Mouse (Mus musculus) hematopoietic stem cell, adult 5-6 weeks (primary cell): ENCODE measurements around the gene Usp47. TPM values are rescaled to one million over a fixed set of nuclear protein-coding genes. Genes with fewer than 3 reads are reported as not detected.

ENCODE experiments used
- ATAC-seq, 2 experiments: fragments of 125-278 bp in 1 of 2; replicated peaks in 1 of 2; 2 replicates each; pipeline ENCODE4 v1.8.0; 2016 to 2017; ENCODE audit warnings: inconsistent platforms in 2 of 2, mild to moderate bottlenecking in 2 of 2, moderate number of reproducible peaks in 2 of 2, low read depth in 1 of 2, moderate TSS enrichment in 1 of 2; ENCODE audit not compliant: low FRiP score in 2 of 2, poor library complexity in 2 of 2, severe bottlenecking in 2 of 2, insufficient read depth in 1 of 2, low TSS enrichment in 1 of 2
- total RNA-seq: library from RNA; stranded (forward); fragments of 172-1452, 232-1000 nt; gene quantifications from 2 replicates; pipeline ENCODE4 v1.2.3, GENCODE M21; 2017

The Usp47 gene
- total RNA-seq, 1 experiment from 2014 or later, result 122 TPM

DNA sequence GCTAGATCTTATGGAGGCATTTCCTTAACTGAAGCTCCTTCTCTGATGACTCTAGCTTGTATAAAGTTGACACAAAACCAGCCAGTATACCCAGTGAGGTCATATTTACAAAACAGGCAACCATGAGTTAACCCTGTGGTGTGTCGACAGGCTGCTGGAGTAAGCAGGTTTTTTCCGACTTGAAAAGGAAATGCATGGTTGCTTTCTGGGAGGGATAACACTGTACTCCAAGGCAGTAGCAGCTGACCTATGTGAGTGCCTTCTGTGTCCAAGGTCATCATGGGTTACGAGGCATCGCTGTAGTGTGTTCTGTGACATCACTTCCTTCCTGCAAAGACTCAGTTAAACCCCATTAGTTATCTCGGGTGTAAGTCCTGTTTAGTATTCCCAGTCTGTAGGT lies 79.6 kb downstream of the Usp47 start:
- no peak for ATAC-seq

DNA sequence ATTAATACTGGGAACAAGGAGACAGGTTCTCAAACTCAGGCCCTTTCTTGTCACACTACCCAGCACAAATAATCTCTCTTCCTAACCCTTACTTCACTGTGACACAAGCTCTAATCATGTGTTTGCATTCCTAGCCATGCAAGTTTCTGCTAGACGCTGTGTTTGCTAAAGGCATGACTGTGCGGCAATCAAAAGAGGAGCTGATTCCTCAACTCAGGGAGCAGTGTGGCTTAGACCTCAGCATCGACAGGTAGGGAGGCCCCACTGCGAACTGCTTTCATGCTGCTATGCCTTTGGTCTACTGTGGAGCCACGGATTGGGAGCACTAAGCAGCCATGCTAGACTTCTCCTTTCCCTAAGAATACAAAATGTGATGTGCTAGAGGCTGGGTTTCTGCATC lies 80.5 kb downstream of the Usp47 start:
- no peak for ATAC-seq

DNA sequence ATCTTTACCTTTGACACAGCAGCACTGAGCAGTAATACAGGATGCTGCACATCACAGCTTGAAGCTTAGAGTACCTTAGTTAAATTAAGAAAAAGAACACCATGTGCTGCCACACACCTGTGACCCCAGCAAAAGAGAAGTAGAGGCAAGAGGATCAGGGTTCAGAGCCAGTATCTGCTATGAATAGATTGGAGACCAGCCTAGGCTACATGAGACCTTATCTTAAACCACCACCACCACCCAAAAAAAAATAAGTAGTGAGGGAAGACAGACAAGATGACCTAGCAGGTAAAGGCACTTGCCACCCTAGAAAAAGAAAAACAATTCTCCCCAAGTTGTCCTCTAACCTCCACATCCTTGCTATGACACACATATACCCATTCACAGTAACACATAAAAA lies 85.5 kb downstream of the Usp47 start:
- no peak for ATAC-seq

DNA sequence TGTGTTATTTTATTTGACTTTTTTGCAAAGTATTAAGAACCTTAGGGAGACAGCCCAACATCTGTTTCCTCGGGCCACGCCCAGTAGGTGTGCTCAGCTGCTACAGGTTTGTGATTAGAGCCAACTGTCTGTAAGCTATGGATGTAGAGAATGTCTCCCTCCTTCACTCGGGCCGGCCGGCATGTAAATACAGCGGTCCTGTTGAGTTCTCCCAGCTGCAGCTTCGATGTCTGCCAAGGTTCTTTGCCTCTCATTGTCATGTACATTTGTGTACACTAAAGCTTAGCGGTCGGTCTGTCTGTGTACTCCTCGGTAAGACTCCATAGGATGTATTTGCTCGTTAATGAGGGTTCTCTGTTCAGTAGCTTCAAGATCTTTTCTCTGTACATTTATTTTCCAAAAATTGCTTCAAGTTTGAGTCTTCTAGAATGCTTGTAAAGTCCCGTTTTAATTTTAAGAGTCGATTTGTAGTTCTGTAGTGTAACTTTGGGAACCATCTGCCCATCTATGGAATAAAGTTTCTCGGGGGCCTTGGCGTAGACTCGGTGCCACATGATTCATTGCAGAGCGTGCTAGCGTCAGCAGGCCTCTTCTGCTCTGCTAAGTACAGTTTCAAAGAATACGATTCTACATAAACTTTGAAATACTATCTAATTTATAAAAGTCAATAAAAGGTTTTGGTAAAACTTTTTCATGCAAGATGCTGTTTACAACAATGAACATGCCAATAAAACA lies 87.5 kb downstream of the Usp47 start:
- ATAC-seq, result no peak

DNA sequence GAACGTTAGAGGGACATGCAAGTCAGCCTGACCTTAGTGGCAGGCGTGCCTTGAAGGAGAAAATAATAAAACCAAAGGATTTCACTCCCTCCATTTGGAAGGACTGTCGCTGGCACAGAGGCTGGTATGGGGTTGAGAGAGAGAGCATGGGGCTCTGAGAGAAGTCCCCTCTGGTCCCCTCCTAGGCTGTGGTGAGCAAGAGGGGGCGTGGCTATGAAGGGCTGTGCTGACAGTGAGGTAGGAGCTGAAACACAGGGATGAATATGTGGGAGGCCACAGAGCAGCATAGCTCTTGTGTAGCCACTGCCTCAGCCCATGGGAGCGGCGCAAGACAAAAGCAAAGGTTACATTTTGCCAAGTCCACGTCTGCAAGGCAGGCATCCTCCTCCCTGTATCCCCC lies 94.2 kb downstream of the Usp47 start:
- ATAC-seq, result no peak

DNA sequence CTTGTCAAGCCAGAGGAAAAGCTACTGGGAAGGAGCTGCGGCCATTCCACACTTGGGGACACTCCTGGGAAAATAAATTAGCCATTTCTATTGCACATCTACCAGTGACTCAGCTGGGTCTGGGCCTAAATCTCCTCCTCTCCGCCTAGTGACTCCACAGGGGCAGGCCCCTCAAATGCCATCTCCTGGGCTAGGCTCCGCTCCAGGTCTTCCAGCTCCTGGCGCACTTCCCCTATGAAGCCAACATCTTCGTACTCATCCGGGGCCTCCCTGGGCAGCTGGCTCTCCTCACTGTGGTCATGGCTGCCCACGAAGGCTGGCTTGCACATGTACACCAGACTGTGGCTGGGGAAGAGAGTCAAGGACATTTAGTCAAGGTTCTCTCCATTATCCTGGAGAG lies 94.8 kb downstream of the Usp47 start:
- no peak for ATAC-seq

DNA sequence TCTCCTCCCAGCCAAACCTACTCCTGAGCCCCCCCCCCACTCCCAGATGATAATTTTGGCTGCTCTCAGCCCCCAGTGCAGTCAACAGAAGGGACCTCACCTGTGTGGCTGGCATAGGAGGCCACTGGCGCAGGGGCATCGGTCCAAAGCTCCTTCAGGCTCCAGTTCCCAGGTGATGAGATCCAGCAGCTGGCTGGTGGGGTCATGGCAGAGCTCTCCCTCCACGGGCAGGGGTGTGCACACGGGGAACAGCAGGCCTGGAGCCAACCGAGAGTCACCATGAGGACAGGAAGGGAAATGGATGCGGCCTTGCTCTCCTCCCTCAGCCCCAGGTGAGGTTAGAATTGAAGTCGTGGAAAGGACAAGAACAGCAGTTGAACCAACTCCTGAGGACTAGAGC lies 95.9 kb downstream of the Usp47 start:
- ATAC-seq, result no peak

DNA sequence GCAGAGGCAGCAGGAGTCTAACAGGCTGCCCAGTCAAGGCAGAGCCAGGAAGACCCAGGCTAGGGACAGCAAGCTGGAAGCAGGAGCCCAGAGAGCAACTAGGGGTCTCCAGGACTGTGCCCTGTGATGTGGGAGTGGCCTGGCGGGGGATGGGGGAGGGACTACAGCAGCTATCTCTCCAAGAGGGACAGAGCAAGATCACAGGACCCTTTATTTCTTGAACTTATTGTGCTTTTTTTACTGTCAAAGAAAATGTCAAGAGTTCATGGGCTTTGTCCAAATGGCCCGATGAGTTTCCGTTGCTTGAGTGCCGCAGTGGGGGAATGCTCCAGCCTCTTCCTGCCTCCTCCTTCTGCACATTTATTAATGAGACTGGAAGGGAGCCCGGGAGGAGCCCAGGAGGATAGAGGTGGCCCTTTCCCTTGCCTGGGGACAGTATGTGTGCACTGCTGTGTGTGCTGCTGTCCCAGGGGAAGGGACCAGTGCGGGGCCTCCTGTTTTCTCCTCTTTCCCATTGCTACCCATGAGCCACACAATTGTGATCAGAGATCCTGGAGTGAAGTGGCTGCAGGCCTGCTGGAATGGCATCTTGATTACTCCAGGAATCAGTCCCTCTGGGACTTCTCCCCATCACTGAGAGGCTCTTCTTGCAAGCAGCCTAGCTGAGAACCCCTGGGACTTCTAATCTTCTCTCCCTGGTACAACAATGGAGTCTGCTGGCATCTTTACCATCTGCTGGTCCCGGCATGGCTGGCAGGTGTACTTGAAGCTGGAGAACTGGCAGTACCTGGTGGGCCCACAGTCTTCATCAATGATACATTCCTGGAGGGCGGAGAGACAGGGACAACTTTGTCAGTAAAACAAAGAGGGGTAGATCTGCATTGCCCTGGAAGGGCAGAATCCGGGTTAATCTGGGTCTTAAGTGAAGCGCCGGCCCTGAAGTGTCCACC lies 97.8 kb downstream of the Usp47 start:
- no peak for ATAC-seq

DNA sequence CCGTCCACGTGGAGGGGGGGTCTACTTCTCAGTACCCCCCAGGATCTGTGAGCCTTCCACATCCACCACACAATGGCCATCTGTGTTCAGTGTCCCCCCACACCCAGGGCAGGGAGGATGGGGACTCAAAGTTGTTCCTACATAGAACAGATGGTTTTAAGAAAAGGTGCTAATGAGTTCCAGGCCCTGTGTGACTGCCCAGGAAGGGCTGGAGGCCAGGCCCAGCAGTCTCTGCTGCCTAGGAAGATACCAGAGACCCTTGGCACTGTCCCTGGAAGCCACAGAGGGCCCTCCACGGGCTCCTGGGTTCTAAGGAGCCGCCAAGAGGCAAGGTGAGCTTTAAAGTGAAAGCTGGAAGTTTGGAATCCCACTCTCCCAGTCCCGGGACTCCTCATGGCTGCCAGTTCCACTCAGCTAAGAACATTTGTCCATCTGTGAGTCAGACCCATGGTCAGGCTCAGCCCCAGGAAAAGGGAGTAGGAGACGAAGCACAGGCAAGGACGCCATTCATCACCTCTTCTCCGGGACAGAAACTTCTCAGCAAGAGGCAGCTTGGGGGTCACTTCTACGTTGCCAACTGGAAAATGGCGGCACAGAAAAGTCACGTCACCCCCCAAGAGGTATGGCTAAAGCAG lies 98.7 kb downstream of the Usp47 start:
- ATAC-seq, result no peak

DNA sequence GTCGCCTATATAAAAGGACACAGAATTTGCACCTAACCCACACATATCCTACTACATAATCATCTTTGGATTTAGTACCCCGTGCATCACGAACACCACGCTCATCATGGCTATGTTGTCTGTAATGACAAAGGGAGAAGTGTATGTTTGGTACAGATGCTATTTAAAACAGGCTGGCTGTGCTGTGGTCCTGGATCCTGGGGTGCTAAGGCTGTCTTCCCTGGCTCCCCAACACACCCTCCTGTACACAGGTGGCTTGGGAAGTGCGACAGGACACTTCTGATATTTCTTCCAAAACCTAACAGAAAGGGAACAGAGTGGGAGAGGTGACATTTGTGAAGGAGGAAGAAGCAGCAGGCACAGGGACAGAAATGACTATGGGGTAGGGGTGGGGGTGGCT lies 100.3 kb downstream of the Usp47 start:
- ATAC-seq, result no peak

DNA sequence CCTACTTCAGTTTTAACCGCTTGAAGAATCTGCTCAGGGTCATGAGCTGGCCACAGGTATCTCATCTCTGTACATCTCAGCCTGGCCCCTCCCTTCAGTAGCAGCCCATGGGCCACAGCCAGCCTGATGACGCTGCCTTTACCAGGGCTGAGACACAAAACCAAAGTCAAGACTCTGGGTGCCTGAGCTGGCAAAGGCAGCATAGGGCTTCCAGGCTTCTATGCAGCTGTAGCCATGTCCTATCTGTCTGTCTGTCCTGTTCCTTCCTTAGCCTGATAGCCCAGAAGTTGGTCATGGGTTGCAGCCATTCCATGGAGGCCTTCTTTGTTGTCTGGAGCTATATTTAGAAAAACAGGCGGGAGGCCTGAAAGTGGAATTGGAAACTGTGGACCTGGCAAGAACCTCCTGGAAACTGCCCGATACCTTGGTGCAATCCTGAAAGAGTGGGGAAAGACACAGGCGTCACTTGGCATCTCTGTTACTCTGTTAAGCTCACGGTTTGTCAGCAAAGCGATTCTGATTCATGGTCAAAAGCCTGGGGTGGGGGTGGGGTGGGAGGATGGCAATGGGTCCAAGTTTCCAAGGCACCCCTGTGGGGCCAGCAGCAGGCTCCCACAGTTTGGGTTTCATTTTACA lies 102.4 kb downstream of the Usp47 start:
- no peak for ATAC-seq

DNA sequence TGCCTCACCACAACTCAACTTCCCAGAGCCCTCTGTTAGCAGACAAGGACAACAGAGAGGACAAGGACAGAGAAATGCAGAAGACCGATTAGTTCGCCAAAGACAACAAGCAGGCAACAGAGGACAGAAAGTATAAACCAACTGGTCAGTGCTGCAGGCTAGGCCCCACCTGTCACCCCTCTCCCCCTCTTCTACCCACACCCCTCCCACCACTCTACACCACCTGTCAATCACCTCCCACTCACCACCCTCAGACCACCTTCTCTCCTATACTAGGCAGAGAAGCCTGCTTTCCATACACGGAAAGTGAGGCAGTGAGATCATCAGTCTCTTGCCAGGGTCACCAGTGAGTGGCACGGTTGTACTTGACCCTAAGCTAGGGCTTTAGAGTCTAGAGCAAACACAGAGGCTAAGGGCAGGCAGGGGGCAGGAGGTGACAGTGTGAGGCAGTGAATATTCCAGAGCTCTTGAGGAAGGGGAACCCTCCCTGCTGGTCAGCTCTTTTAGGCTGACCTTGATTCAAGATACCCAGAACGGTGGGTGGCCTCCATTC lies 103.9 kb downstream of the Usp47 start:
- no peak for ATAC-seq

DNA sequence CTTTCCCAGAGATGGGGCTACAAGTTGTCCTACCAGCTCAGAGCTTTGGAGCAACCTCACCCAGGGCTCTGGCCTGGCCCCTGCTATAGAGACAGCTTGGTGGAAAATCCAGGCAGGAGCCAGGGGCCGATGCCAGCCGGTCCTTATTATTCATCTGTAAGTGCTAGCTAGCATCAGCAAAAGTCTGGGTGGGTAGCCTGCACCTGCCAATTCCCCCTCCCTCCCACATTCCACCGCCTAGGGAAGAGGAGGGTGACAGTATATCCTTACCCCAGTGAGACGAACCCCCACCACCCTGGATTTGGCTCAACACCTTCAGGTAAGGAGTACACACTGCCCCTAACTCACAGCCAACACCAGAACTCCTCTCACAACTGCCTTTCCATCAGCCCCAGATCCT lies 104.7 kb downstream of the Usp47 start:
- ATAC-seq, result no peak

DNA sequence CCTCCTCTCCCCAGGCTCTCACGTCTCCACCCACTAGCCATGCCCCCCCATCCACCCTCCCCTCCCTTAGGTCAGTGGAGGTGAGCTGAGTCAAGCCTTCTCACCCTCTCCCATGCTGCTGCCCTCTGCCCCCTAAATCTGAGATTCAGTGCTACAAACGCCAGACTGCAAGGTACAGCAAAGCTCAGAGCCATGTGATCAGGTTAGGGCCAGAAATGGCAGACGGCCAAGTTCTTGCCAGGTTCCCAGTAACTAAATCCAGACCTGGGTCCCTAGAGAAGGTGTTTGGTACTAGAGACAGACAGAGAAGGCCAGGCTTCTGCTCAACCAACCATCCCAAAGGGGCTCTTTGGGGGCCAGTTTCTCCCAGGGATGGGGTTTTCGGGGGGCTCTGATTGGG lies 105.5 kb downstream of the Usp47 start:
- no peak for ATAC-seq

DNA sequence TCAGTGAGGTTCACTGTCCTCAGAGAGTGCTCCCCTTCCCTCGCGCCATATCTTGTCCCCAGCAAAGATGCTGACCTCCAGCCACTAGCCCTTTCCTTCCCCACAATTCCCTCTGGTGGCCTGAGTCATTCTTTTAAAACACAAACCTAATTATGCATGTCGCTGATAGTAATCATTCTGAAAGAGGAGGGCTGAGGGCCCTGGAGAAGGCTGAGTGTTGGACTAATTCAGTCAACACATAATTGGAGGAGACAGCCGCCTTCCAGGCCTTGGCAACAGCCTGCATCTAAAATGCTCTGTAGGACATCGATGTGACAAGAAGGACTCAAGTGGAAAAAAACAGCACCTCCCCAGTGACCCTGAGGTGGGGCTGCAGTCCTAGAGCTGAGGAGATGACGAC lies 106.5 kb downstream of the Usp47 start:
- no peak for ATAC-seq

DNA sequence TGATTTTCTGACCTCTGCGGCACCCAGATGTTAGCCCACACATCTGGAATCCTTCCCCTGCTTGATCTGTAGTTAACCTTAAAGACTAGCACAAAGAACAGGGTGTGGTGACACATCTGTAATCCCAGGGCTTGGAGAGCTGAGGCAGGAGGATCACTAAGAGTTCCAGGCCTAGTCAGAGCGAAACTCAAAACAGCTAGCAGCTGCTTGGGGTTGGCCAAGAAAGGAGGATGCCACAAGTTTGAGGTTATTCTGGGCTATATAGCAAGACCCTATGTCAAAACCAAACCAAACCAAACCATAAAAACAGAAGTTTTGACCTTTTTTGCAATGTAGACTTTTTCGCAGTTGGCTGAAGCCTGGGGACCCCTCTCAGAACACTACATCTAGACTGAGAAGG lies 107.4 kb downstream of the Usp47 start:
- no peak for ATAC-seq

DNA sequence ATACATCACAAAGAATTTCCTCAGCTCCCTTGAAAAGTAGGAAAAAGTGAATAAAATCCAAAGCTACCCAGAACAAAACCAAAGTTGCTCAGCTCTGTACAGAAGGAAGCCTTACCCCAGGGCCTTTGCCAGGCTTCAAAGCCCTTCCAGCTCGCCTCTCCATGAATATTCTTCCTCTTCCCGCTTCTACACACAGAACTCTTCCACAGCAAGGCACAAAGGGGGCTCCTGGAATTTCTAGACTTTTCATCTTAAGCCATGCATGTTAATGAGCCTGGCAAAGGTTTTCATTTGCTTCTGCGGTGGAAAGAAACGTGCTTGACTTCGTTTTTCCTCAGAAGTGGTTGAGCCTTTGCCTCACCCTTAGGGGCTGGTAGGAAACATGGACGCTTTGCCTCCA lies 108.7 kb downstream of the Usp47 start:
- ATAC-seq, result no peak

DNA sequence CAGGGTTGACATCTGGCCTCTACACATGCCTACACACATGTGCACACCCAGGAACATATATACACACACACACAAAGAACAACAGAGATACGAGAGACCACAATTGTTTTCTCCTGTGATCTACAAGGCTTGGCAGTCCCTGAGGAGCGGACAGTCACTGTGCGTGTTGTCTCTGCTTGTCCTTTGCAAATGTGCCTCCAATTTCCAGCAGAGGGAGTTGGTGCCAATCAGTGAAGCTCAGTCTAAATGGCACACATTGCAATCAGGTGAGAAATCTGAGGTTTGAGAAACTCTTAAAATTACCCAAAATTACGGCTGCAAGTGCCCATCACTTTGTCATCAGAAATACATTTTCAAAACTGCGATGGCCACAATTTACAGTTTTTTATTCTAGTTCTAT lies 110.0 kb downstream of the Usp47 start:
- ATAC-seq, result no peak
